Mouse (Mus musculus) ES-Bruce4 (cell line): ENCODE data around the gene Mier1.

Source experiments
- CTCF ChIP-seq: IDR thresholded peaks from one replicate; pipeline ENCODE4 v1.8.1; 2011; ENCODE audit warnings: low read depth, low read length
- POLR2A ChIP-seq: IDR thresholded peaks from one replicate; pipeline ENCODE4 v1.8.1; 2011; ENCODE audit warnings: low read length; ENCODE audit not compliant: insufficient read depth

DNA sequence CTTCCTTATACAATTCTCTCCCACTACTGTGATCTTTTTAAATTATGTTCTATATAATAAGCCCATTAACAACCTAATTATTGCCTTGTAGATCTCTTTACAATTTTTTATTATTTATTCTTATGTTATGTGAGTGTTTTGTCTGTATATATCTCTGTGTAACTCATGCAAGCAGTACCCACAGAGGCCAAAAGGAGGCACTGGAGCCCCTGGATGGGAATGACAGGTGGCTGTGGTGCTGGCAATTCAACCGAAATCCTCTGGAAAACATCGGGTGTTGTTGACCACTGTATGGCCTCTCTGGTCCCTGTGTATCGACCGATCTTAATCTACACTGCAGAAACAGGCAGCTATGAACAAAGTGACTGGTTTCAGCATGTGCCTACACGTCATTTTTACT is 29.0 kb upstream of the Mier1 start:
- peak; percentile 26 for TF ChIP-seq CTCF
- no peak for TF ChIP-seq POLR2A
